Mouse (Mus musculus) adrenal gland, postnatal 25 days (tissue): ENCODE results near the gene Mx1. TPM values are rescaled to one million over a fixed set of nuclear protein-coding genes. Genes with fewer than 3 reads are reported as not detected.

Experiments
- DNase-seq: peaks from one replicate; pipeline ENCODE4 v3.0.0; 2021; ENCODE audit warnings: mixed read lengths
- long read RNA-seq: library from polyadenylated mRNA; stranded (forward); transcript quantifications from one replicate; pipeline ENCODE4 v2.0.0, GENCODE M21; 2021
- total RNA-seq: library from RNA; stranded (reverse); gene quantifications from 2 replicates; pipeline ENCODE4 v1.2.3, GENCODE M21; 2021

The Mx1 gene
- 2.0 and 2.8 TPM in 2 replicates for total RNA-seq
- long read RNA-seq, partial matches to known transcripts: 0 of 1 reads
- long read RNA-seq, other reads (novel, unspliced or antisense): 1 of 1 reads

- no peak for DNase-seq
Observed at GRCm38 (mm10) chr16:97462481-97463181, at the start of gene Mx1. Mx1 (minus strand) TSS chr16:97462907.

GRCm38 (mm10) chr16:97512347-97512751 lies 49.6 kb upstream of the Mx1 start:
- no peak for DNase-seq

- no peak for DNase-seq
Observed at GRCm38 (mm10) chr16:97511495-97511894, 48.8 kb upstream of the Mx1 start.

- DNase-seq: no peak
Observed at GRCm38 (mm10) chr16:97510849-97511248, 48.1 kb upstream of the Mx1 start.

GRCm38 (mm10) chr16:97507783-97508182 lies 45.1 kb upstream of the Mx1 start:
- DNase-seq: no peak

GRCm38 (mm10) chr16:97504793-97505192 lies 42.1 kb upstream of the Mx1 start:
- DNase-seq: no peak

- no peak for DNase-seq
Observed at GRCm38 (mm10) chr16:97503849-97504248, 41.1 kb upstream of the Mx1 start.

- no peak for DNase-seq
Observed at GRCm38 (mm10) chr16:97500901-97501300, 38.2 kb upstream of the Mx1 start.

- DNase-seq: no peak
Observed at GRCm38 (mm10) chr16:97499450-97499849, 36.7 kb upstream of the Mx1 start.

- no peak for DNase-seq
Observed at GRCm38 (mm10) chr16:97498139-97498538, 35.4 kb upstream of the Mx1 start.

- DNase-seq: no peak
Observed at GRCm38 (mm10) chr16:97497682-97498081, 35.0 kb upstream of the Mx1 start.

- no peak for DNase-seq
Observed at GRCm38 (mm10) chr16:97496026-97496425, 33.3 kb upstream of the Mx1 start.

- no peak for DNase-seq
Observed at GRCm38 (mm10) chr16:97492369-97492768, 29.7 kb upstream of the Mx1 start.

GRCm38 (mm10) chr16:97478655-97479054 lies 15.9 kb upstream of the Mx1 start:
- no peak for DNase-seq

- no peak for DNase-seq
Observed at GRCm38 (mm10) chr16:97476524-97476923, 13.8 kb upstream of the Mx1 start.

- DNase-seq: peak; percentile 75
Observed at GRCm38 (mm10) chr16:97475581-97475980, 12.9 kb upstream of the Mx1 start.

- no peak for DNase-seq
Observed at GRCm38 (mm10) chr16:97474671-97475070, 12.0 kb upstream of the Mx1 start.

- no peak for DNase-seq
Observed at GRCm38 (mm10) chr16:97467993-97468791, 5.5 kb upstream of the Mx1 start.

- no peak for DNase-seq
Observed at GRCm38 (mm10) chr16:97467472-97467871, 4.8 kb upstream of the Mx1 start.

GRCm38 (mm10) chr16:97466182-97466957 lies 3.7 kb upstream of the Mx1 start:
- no peak for DNase-seq

- DNase-seq: no peak
Observed at GRCm38 (mm10) chr16:97461271-97461670, 1.4 kb downstream of the Mx1 start.

GRCm38 (mm10) chr16:97459831-97460230 lies 2.9 kb downstream of the Mx1 start:
- no peak for DNase-seq

- DNase-seq: no peak
Observed at GRCm38 (mm10) chr16:97447386-97447785, 15.3 kb downstream of the Mx1 start.
